ENCODE assay signal across 10 mouse cellular contexts in genomic region chr3:85814241-85814640, GRCm38 (mm10). TPM values are rescaled to one million over a fixed set of nuclear protein-coding genes. Genes with fewer than 3 reads are reported as not detected.
DNase-seq lines count a peak whose midpoint lies in the region; TF ChIP-seq lines count a peak whose summit lies in the region.
"Had no signal": no experiment of that assay in that cellular context is flagged by ENCODE, and none has a peak within 500 bp of the region (broad histone marks: within the 10 kb centered on the region; RNA-seq: fewer than 3 reads in every experiment).

No protein-coding gene starts in this region.

- no peak for TF ChIP-seq CTCF in gastrocnemius, adult 2 months (IDR thresholded peaks at IDR 0.05)

- WGBS in hindbrain, embryonic 10.5 days: 75% methylated on average over 7 of the region's 7 CpGs

- H3K9me3 ChIP-seq in hindbrain, embryonic 10.5 days: no peaks in the 10 kb centered on the region
- H3K9me3 ChIP-seq: embryonic facial prominence, embryonic 13.5 days; midbrain, embryonic 12.5 days had no signal

- peaks cover 5% of the 10 kb centered on the region; the same call in 1 of the 2 replicates for H3K4me1 ChIP-seq in hindbrain, embryonic 10.5 days (replicated peaks)
- H3K4me1 ChIP-seq: midbrain, embryonic 12.5 days had no signal

- DNase-seq in gastrocnemius, adult 2 months: peak; percentile 43
- no peak for DNase-seq in gastrocnemius, postnatal 25 days
- DNase-seq in right cerebral cortex, adult 18-20 months: peak; percentile 79
- DNase-seq in right cerebral cortex, postnatal 4 days: no peak
- peak; percentile 35 to 74 for DNase-seq in left cerebral cortex, adult 9 months (ENCODE audit: low spot score in 2 of 2)
- DNase-seq in right cerebral cortex, postnatal 36 days (ENCODE audit: low spot score in 2 of 2): peak; percentile 50 to 58
- no peak for DNase-seq in hindbrain, embryonic 10.5 days (ENCODE audit: low spot score)
- DNase-seq in cerebellum, adult 9-10 months: no peak

- no peak overlapping the region for H3K4me3 ChIP-seq in gastrocnemius, adult 2 months
- H3K4me3 ChIP-seq in hindbrain, embryonic 10.5 days: no peak overlapping the region
- H3K4me3 ChIP-seq: embryonic facial prominence, embryonic 13.5 days; midbrain, embryonic 12.5 days had no signal

- intact Hi-C loops in gastrocnemius, adult 2 months (cut with DNase I): no loop called here

- peak overlapping the region; percentile 74; the same call in 1 of the 2 replicates for H3K27ac ChIP-seq in gastrocnemius, adult 2 months
- H3K27ac ChIP-seq in hindbrain, embryonic 10.5 days: no peak overlapping the region
- H3K27ac ChIP-seq: embryonic facial prominence, embryonic 13.5 days; midbrain, embryonic 12.5 days had no signal

- H3K27me3 ChIP-seq in hindbrain, embryonic 10.5 days (ENCODE audit: insufficient read depth, poor library complexity, severe bottlenecking): no peaks in the 10 kb centered on the region
- H3K27me3 ChIP-seq: embryonic facial prominence, embryonic 13.5 days; midbrain, embryonic 12.5 days had no signal

- no peaks in the 10 kb centered on the region for H3K36me3 ChIP-seq in hindbrain, embryonic 10.5 days
- H3K36me3 ChIP-seq: embryonic facial prominence, embryonic 13.5 days; midbrain, embryonic 12.5 days had no signal

RNA-seq across cellular contexts. Expression of gene Fam160a1, which starts 2.9 kb away (rescaled TPM):
- total RNA-seq in gastrocnemius, adult 2 months (2021): 10 to 100 TPM; 54.3 to 56.8 TPM
- total RNA-seq in gastrocnemius, postnatal 25 days (2021): 10 to 100 TPM; 55.2 to 56.6 TPM
- 0.64 and 1.1 TPM in 2 replicates for polyA plus RNA-seq in hindbrain, embryonic 10.5 days (2016; fragmentation: Nextera tagmentation; extraction: Ambion mirVana)

Comparison
In these comparisons a context has a peak if more than half of its experiments do, and no peak if none do; other contexts are left out.
1. DNase-seq: peak in gastrocnemius, adult 2 months (single experiment), right cerebral cortex, adult 18-20 months (single experiment), left cerebral cortex, adult 9 months (2 of 2) and right cerebral cortex, postnatal 36 days (2 of 2); none in gastrocnemius, postnatal 25 days (single experiment), right cerebral cortex, postnatal 4 days (single experiment), hindbrain, embryonic 10.5 days (single experiment) and cerebellum, adult 9-10 months (single experiment).